Mouse (Mus musculus) 3T3-L1 (cell line): Measurements from ENCODE around the gene Comp.

Experiments
- DNase-seq: peaks from one replicate; pipeline ENCODE4 v3.0.0-alpha.2; 2015; ENCODE audit warnings: low read depth, low spot score

The Comp gene

GRCm38 (mm10) chr8:70373397-70374317, at the start of gene Comp:
Gene Comp (plus strand): TSS chr8:70373558.
- no peak for DNase-seq

- peak; percentile 65 for DNase-seq
Observed at GRCm38 (mm10) chr8:70323716-70324115, 49.6 kb upstream of the Comp start.

- no peak for DNase-seq
Observed at GRCm38 (mm10) chr8:70327512-70327911, 45.8 kb upstream of the Comp start.

- no peak for DNase-seq
Observed at GRCm38 (mm10) chr8:70329124-70329834, 44.1 kb upstream of the Comp start, which contains the start of gene Gdf1. Gene Gdf1 (plus strand): TSS chr8:70329817.

GRCm38 (mm10) chr8:70329835-70330740, 43.3 kb upstream of the Comp start:
- no peak for DNase-seq

GRCm38 (mm10) chr8:70330741-70331364, 42.5 kb upstream of the Comp start:
- DNase-seq = no peak

GRCm38 (mm10) chr8:70331526-70331925, 41.8 kb upstream of the Comp start:
- DNase-seq = no peak

- no peak for DNase-seq
Observed at GRCm38 (mm10) chr8:70332070-70332877, 41.1 kb upstream of the Comp start.

- no peak for DNase-seq
Observed at GRCm38 (mm10) chr8:70332878-70333202, 40.5 kb upstream of the Comp start.

GRCm38 (mm10) chr8:70338931-70339330, 34.4 kb upstream of the Comp start:
- DNase-seq = no peak

- DNase-seq = no peak
Observed at GRCm38 (mm10) chr8:70340659-70341058, 32.7 kb upstream of the Comp start.

- no peak for DNase-seq
Observed at GRCm38 (mm10) chr8:70342007-70342406, 31.4 kb upstream of the Comp start.

GRCm38 (mm10) chr8:70343076-70343475, 30.3 kb upstream of the Comp start:
- no peak for DNase-seq

GRCm38 (mm10) chr8:70343696-70344095, 29.7 kb upstream of the Comp start:
- peak; percentile 80 for DNase-seq

- no peak for DNase-seq
Observed at GRCm38 (mm10) chr8:70344279-70344678, 29.1 kb upstream of the Comp start.

- DNase-seq = no peak
Observed at GRCm38 (mm10) chr8:70347443-70347842, 25.9 kb upstream of the Comp start.

GRCm38 (mm10) chr8:70347860-70348420, 25.4 kb upstream of the Comp start:
- peak; percentile 59 for DNase-seq

- peak; percentile 78 for DNase-seq
Observed at GRCm38 (mm10) chr8:70351035-70351999, 22.0 kb upstream of the Comp start.

GRCm38 (mm10) chr8:70352000-70352384, 21.4 kb upstream of the Comp start:
- DNase-seq = no peak
